Mouse (Mus musculus) MEL (cell line): ENCODE measurements around the gene Soat1.

Experiments used
- CTCF ChIP-seq, 3 experiments: IDR thresholded peaks in 2 of 3; conservative IDR thresholded peaks in 1 of 3; 2 replicates each; pipeline ENCODE4 v1.5.1; 2011 to 2012; ENCODE audit warnings: low read length in 3 of 3, low read depth in 2 of 3, mild to moderate bottlenecking in 2 of 3, improper control_type of control experiment in 1 of 3, inconsistent platforms in 1 of 3, mixed read lengths in 1 of 3, moderate library complexity in 1 of 3; ENCODE audit not compliant: control insufficient read depth in 1 of 3, insufficient read depth in 1 of 3, poor library complexity in 1 of 3, severe bottlenecking in 1 of 3
- ELF1 ChIP-seq: IDR thresholded peaks from 2 replicates; pipeline ENCODE4 v1.6.1; 2014; ENCODE audit warnings: low read depth, mild to moderate bottlenecking, inconsistent platforms, low read length, improper control_type of control experiment, moderate library complexity
- GABPA ChIP-seq: IDR thresholded peaks from 2 replicates; pipeline ENCODE4 v1.6.1; 2012; ENCODE audit warnings: low read depth, mild to moderate bottlenecking, inconsistent platforms, low read length, improper control_type of control experiment, moderate library complexity
- GATA1 ChIP-seq: IDR thresholded peaks from 2 replicates; pipeline ENCODE4 v1.6.1; 2011; ENCODE audit warnings: low read depth, low read length, improper control_type of control experiment
- MAZ ChIP-seq: IDR thresholded peaks from 2 replicates; pipeline ENCODE4 v1.6.1; 2012; ENCODE audit warnings: low read depth, mild to moderate bottlenecking, inconsistent platforms, low read length, improper control_type of control experiment
- NELFE ChIP-seq: IDR thresholded peaks from 2 replicates; pipeline ENCODE4 v1.6.1; 2011; ENCODE audit warnings: low read depth, low read length, improper control_type of control experiment
- POLR2A ChIP-seq, 2 experiments: IDR thresholded peaks; 2 replicates each; pipeline ENCODE4 v1.6.1; 2011 to 2012; ENCODE audit warnings: low read length in 2 of 2, mild to moderate bottlenecking in 2 of 2, control low read depth in 1 of 2, improper control_type of control experiment in 1 of 2, low read depth in 1 of 2, moderate library complexity in 1 of 2; ENCODE audit not compliant: control insufficient read depth in 1 of 2, insufficient read depth in 1 of 2, poor library complexity in 1 of 2
- RAD21 ChIP-seq: IDR thresholded peaks from 2 replicates; pipeline ENCODE4 v1.6.1; 2011; ENCODE audit warnings: mild to moderate bottlenecking, low read depth, low read length, improper control_type of control experiment
- TCF12 ChIP-seq: IDR thresholded peaks from 2 replicates; pipeline ENCODE4 v1.6.1; 2014; ENCODE audit warnings: low read depth, mild to moderate bottlenecking, inconsistent platforms, low read length, improper control_type of control experiment, moderate library complexity
- ZC3H11A ChIP-seq: IDR thresholded peaks from 2 replicates; pipeline ENCODE4 v1.6.1; 2012; ENCODE audit warnings: low read depth, mild to moderate bottlenecking, inconsistent platforms, low read length, improper control_type of control experiment
- ZNF384 ChIP-seq: IDR thresholded peaks from 2 replicates; pipeline ENCODE4 v1.6.1; 2012; ENCODE audit warnings: low read depth, mild to moderate bottlenecking, inconsistent platforms, low read length, improper control_type of control experiment

DNA sequence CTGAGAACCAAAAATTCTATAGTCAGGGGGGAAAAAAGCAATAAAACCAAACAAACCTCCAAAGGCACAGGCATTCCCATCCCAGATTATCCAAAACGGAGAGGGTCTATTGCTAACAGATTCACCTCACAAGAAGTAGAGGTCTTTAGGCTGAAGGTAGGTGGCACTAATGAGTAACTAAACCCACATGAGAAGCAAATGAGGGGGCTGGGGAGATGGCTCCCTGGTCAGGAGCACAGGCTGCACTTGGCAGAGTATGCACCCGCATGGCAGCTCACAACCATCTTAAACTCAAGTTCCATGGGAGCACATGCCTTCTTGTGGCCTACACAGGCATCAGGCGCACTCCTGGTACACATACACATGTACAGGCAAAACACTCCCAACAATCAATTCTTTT, 7.7 kb upstream of the Soat1 start:
- TF ChIP-seq GATA1 (no peak), ZC3H11A (no peak), ZNF384 (no peak), CTCF (IDR thresholded peaks at IDR 0.05 in 2 of 3, conservative IDR thresholded peaks at IDR 0.05 in 1 of 3; ENCODE audit: control insufficient read depth in 1 of 3, insufficient read depth in 1 of 3, low read depth in 2 of 3, low read length in 3 of 3, poor library complexity in 1 of 3, severe bottlenecking in 1 of 3) (peak in 1 of 3 experiments; percentile 29; a peak in 2 of 6 replicates), TCF12 (no peak), POLR2A (IDR thresholded peaks at IDR 0.05; ENCODE audit: control insufficient read depth in 1 of 2, insufficient read depth in 1 of 2, low read depth in 1 of 2, low read length in 2 of 2, poor library complexity in 1 of 2) (no peak), RAD21 (peak; percentile 5), GABPA (no peak), NELFE (no peak), MAZ (no peak), ELF1 (no peak)
